ENCODE assay signal across 8 mouse cellular contexts in genomic region chr12:25096640-25097051, GRCm38 (mm10). TPM values are rescaled to one million over a fixed set of nuclear protein-coding genes. Genes with fewer than 3 reads are reported as not detected.
DNase-seq lines count a peak whose midpoint lies in the region; ATAC-seq and TF ChIP-seq lines count a peak whose summit lies in the region.

No protein-coding gene starts in this region.

- H3K4me3 ChIP-seq in liver, adult 2 months (ENCODE audit: insufficient read depth, low read depth, low read length): peak overlapping the region; percentile 73
- H3K4me3 ChIP-seq in cortical plate, adult 2 months (ENCODE audit: insufficient read depth, low read length): peak overlapping the region; percentile 92
- H3K4me3 ChIP-seq in hindbrain, embryonic 15.5 days: peak overlapping the region; percentile 64
- peak overlapping the region; percentile 67 for H3K4me3 ChIP-seq in liver, embryonic 16.5 days (ENCODE audit: low read depth, low read length)

- no peak for TF ChIP-seq CTCF in liver, adult 2 months (IDR thresholded peaks at IDR 0.05; ENCODE audit: low read depth, low read length)
- no peak for TF ChIP-seq CTCF in cortical plate, adult 2 months (IDR thresholded peaks at IDR 0.05; ENCODE audit: extremely low read depth, insufficient read depth, low read length)

- H3K9ac ChIP-seq in liver, adult 2 months (ENCODE audit: low read depth, low read length): peak overlapping the region; percentile 82
- H3K9ac ChIP-seq in hindbrain, embryonic 15.5 days: peak overlapping the region; percentile 58
- peak overlapping the region; percentile 62 for H3K9ac ChIP-seq in liver, embryonic 16.5 days (ENCODE audit: low read depth, low read length)

- peaks cover 4% of the 10 kb centered on the region; the same call in 1 of the 2 replicates for H3K36me3 ChIP-seq in liver, adult 2 months (ENCODE audit: control insufficient read depth, insufficient read depth, low read length)
- H3K36me3 ChIP-seq in hindbrain, embryonic 15.5 days: no peaks in the 10 kb centered on the region
- no peaks in the 10 kb centered on the region for H3K36me3 ChIP-seq in liver, embryonic 16.5 days (ENCODE audit: control insufficient read depth, insufficient read depth)

- peak overlapping the region; percentile 92 for H3K27ac ChIP-seq in liver, adult 2 months (replicated peaks; ENCODE audit: insufficient read depth, low read depth, low read length)
- peak overlapping the region; percentile 37 for H3K27ac ChIP-seq in cortical plate, adult 2 months (ENCODE audit: insufficient read depth, low read length)
- peak overlapping the region; percentile 91 for H3K27ac ChIP-seq in hindbrain, embryonic 15.5 days (replicated peaks)
- H3K27ac ChIP-seq in liver, embryonic 16.5 days (ENCODE audit: low read length): peak overlapping the region; percentile 87

- no peak for TF ChIP-seq POLR2A in liver, adult 2 months (IDR thresholded peaks at IDR 0.05; ENCODE audit: extremely low read depth, insufficient read depth, low read length)
- TF ChIP-seq POLR2A in cortical plate, adult 2 months (IDR thresholded peaks at IDR 0.05; ENCODE audit: extremely low read depth, insufficient read depth, low read length): no peak

- peaks cover 7% of the 10 kb centered on the region; the same call in 1 of the 2 replicates for H3K79me2 ChIP-seq in liver, adult 2 months (ENCODE audit: control insufficient read depth, insufficient read depth, low read length)

- peak overlapping the region; percentile 98 for H3K4me2 ChIP-seq in hindbrain, embryonic 15.5 days
- peak overlapping the region; percentile 70 for H3K4me2 ChIP-seq in liver, embryonic 16.5 days (ENCODE audit: low read depth, low read length)

- DNase-seq in liver, adult 2 months (ENCODE audit: extremely low read depth, low read depth, low spot score): no peak
- no peak for DNase-seq in liver
- no peak for DNase-seq in frontal cortex, adult 2 months (ENCODE audit: extremely low spot score in 1 of 2, low spot score in 1 of 2)
- DNase-seq in right cerebral cortex, postnatal 36 days (ENCODE audit: low spot score in 2 of 2): no peak

- peaks cover 8% of the 10 kb centered on the region for H3K4me1 ChIP-seq in liver, adult 2 months (ENCODE audit: control insufficient read depth, insufficient read depth, low read length)
- no peaks in the 10 kb centered on the region; the same call in 1 of the 2 replicates for H3K4me1 ChIP-seq in cortical plate, adult 2 months (ENCODE audit: control insufficient read depth, insufficient read depth, low read length)
- peaks cover 66% of the 10 kb centered on the region for H3K4me1 ChIP-seq in hindbrain, embryonic 15.5 days (replicated peaks)
- peaks cover 2% of the 10 kb centered on the region for H3K4me1 ChIP-seq in liver, embryonic 16.5 days (ENCODE audit: control insufficient read depth, low read depth, low read length)

- WGBS in liver, adult 2 months: 3% methylated on average over 15 of the region's 15 CpGs
- WGBS in hindbrain, embryonic 15.5 days: 2% methylated on average over 15 of the region's 15 CpGs
- 2% methylated on average over 15 of the region's 15 CpGs for WGBS in liver, embryonic 16.5 days (ENCODE audit: insufficient replicate concordance)

- no peaks in the 10 kb centered on the region for H3K27me3 ChIP-seq in liver, adult 2 months (ENCODE audit: control insufficient read depth, insufficient read depth, low read length)
- H3K27me3 ChIP-seq in hindbrain, embryonic 15.5 days: 0 out of 2 replicates have a peak, but pooled peaks cover 3% of the 10 kb centered on the region
- H3K27me3 ChIP-seq in liver, embryonic 16.5 days (ENCODE audit: control insufficient read depth, insufficient read depth, low read depth, low read length): peaks cover 87% of the 10 kb centered on the region

- ATAC-seq in hindbrain, embryonic 15.5 days (ENCODE audit: low FRiP score, low read depth): no peak
- ATAC-seq in liver, embryonic 16.5 days (ENCODE audit: low read depth): no peak
- no peak for ATAC-seq in activated CD4-positive, CD25-positive, alpha-beta regulatory T cell, adult 4 months

- no peaks in the 10 kb centered on the region for H3K9me3 ChIP-seq in hindbrain, embryonic 15.5 days
- no peaks in the 10 kb centered on the region for H3K9me3 ChIP-seq in liver, embryonic 16.5 days (replicated peaks; ENCODE audit: control insufficient read depth, low read length)

RNA-seq across cellular contexts. Expression of gene Id2, which starts 0.3 kb away (rescaled TPM):
- 81.9 and 156 TPM in 2 replicates for total RNA-seq in liver, adult 2 months (2014; rRNA removed)
- 172 and 199 TPM in 2 replicates for polyA plus RNA-seq in liver, adult 2 months (2012; rRNA removed)
- 219 and 224 TPM in 2 replicates for polyA plus RNA-seq in cortical plate, adult 2 months (2012; rRNA removed)
- 279 and 312 TPM in 2 replicates for polyA plus RNA-seq in hindbrain, embryonic 15.5 days (2015; fragmentation: Nextera tagmentation; extraction: Ambion mirVana)
- 127 and 140 TPM in 2 replicates for polyA plus RNA-seq in liver, embryonic 16.5 days (2015; fragmentation: Nextera tagmentation; extraction: Ambion mirVana)
- 188 and 189 TPM in 2 replicates for polyA plus RNA-seq in frontal cortex, adult 2 months (2012; rRNA removed)
- polyA plus RNA-seq in activated CD4-positive, CD25-positive, alpha-beta regulatory T cell, adult 4 months (2017; shearing (Covaris generic)): 100 to 1,000 TPM; 302 to 334 TPM

Comparison
In these comparisons a context has a peak if more than half of its experiments do, and no peak if none do; other contexts are left out.
1. H3K27ac ChIP-seq: peak in every context shown above with its lines; median percentile 92 in liver, adult 2 months; 91 in hindbrain, embryonic 15.5 days; 87 in liver, embryonic 16.5 days; 37 in cortical plate, adult 2 months.